Mouse (Mus musculus) CD4-positive helper T cell, adult 2 months (primary cell): ENCODE measurements at regions not wholly inside any gene's neighbourhood (a gene's known extent, or its start where the extent isn't known, plus 50 kb on each side); places are given as distances from the start of the nearest gene placed in this dataset.

Source experiments
- DNase-seq: peaks from one replicate; pipeline ENCODE4 v3.0.0-alpha.2; 2012; ENCODE audit warnings: low read depth, missing footprints, low spot score

- DNase-seq: no peak
These were observed 197.5 kb downstream of the Icos start for GRCm38 (mm10) chr1:61175239-61175638.

GRCm38 (mm10) chr1:61179461-61179860 lies 201.7 kb downstream of the Icos start:
- no peak for DNase-seq

- DNase-seq: peak; percentile 85
These were observed 203.5 kb downstream of the Icos start for GRCm38 (mm10) chr1:61181099-61181821.

GRCm38 (mm10) chr1:61187381-61188100 lies 209.8 kb downstream of the Icos start:
- DNase-seq: no peak

- DNase-seq: no peak
These were observed 213.2 kb downstream of the Icos start for GRCm38 (mm10) chr1:61190921-61191320.

GRCm38 (mm10) chr1:61198549-61199062 lies 220.9 kb downstream of the Icos start:
- DNase-seq: no peak

GRCm38 (mm10) chr1:61201006-61201405 lies 223.3 kb downstream of the Icos start:
- DNase-seq: no peak

- DNase-seq: no peak
These were observed 224.4 kb downstream of the Icos start for GRCm38 (mm10) chr1:61202079-61202478.

GRCm38 (mm10) chr1:61203170-61203569 lies 225.4 kb downstream of the Icos start:
- peak; percentile 28 for DNase-seq

GRCm38 (mm10) chr1:61203612-61204011 lies 225.9 kb downstream of the Icos start:
- DNase-seq: no peak

GRCm38 (mm10) chr1:61205137-61205536 lies 227.4 kb downstream of the Icos start:
- DNase-seq: no peak

- no peak for DNase-seq
These were observed 229.2 kb downstream of the Icos start for GRCm38 (mm10) chr1:61206861-61207380.

- DNase-seq: no peak
These were observed 230.7 kb downstream of the Icos start for GRCm38 (mm10) chr1:61208386-61208785.

GRCm38 (mm10) chr1:61221131-61221530 lies 243.4 kb downstream of the Icos start:
- no peak for DNase-seq

- DNase-seq: no peak
These were observed 251.2 kb downstream of the Icos start for GRCm38 (mm10) chr1:61228942-61229341.

- no peak for DNase-seq
These were observed 255.3 kb downstream of the Icos start for GRCm38 (mm10) chr1:61233001-61233400.

- no peak for DNase-seq
These were observed 256.0 kb downstream of the Icos start for GRCm38 (mm10) chr1:61233476-61234297.

- no peak for DNase-seq
These were observed 256.6 kb downstream of the Icos start for GRCm38 (mm10) chr1:61234298-61234682.

- DNase-seq: no peak
These were observed 258.8 kb downstream of the Icos start for GRCm38 (mm10) chr1:61236511-61236910.

GRCm38 (mm10) chr1:61238668-61239067 lies 260.9 kb downstream of the Icos start:
- DNase-seq: no peak

- DNase-seq: no peak
These were observed 279.8 kb downstream of the Icos start for GRCm38 (mm10) chr1:61257561-61257960.

- DNase-seq: no peak
These were observed 285.7 kb downstream of the Icos start for GRCm38 (mm10) chr1:61263466-61263865.
